Mouse (Mus musculus): Measurements from ENCODE around the gene Nptxr.

- no peak for TF ChIP-seq CTCF (IDR thresholded peaks at IDR 0.05; ENCODE audit: low read depth, low read length)
- TF ChIP-seq EP300 (IDR thresholded peaks at IDR 0.05; ENCODE audit: insufficient read depth, low read depth, low read length) = no peak
- no peak for TF ChIP-seq POLR2A (IDR thresholded peaks at IDR 0.05; ENCODE audit: insufficient read depth, low read length)
Observed at GRCm38 (mm10) chr15:79753420-79753752, 51.2 kb downstream of the Nptxr start.
